Mouse (Mus musculus) layer of hippocampus, postnatal 36 days (tissue): ENCODE data around the gene Ifitm10. TPM values are rescaled to one million over a fixed set of nuclear protein-coding genes. Genes with fewer than 3 reads are reported as not detected.
"Not testable (repeated sequence)": the region's sequence is repeated elsewhere in the genome, so short reads cannot be mapped to it uniquely, and the experiment has no call there.

Experiments
- DNase-seq, 2 experiments: peaks; one replicate each; pipeline ENCODE4 v3.0.0; 2022
- total RNA-seq, 2 experiments: library from RNA; stranded (reverse); gene quantifications; 2 replicates each; pipeline ENCODE4 v1.2.3; 2021

Gene Ifitm10
- total RNA-seq, 2 experiments from 2014 or later = 34.2 to 35.7 TPM

DNA sequence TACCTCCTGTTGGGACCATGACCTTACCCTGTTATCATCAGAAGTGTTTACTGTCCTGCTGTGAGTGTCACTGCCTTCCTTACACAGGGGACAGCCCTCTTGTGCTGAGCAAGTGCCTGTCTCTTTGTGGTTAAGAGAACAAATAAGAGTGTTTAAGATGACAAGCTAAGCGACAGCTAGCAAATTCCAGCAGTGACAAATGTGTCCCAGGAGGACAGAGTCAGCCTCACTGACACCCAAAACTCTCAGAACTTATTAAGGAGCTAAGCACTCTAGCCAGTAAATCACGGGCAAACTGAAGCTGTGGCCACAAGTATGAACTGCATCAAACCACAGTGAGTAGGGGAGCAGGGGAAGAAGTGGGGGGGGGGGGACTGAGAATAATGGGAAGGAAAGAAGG is 52.6 kb downstream of the Ifitm10 start:
- no peak for DNase-seq

GRCm38 (mm10) chr7:142319124-142319523 is 54.4 kb downstream of the Ifitm10 start:
- no peak for DNase-seq

- DNase-seq = no peak
These were observed 56.3 kb downstream of the Ifitm10 start for GRCm38 (mm10) chr7:142317216-142317615.

- DNase-seq = peak in 1 of 2 experiments; percentile 43
These were observed 57.0 kb downstream of the Ifitm10 start for GRCm38 (mm10) chr7:142316558-142316957.

- DNase-seq = no peak
These were observed 58.8 kb downstream of the Ifitm10 start for GRCm38 (mm10) chr7:142314600-142315285.

- DNase-seq = not testable (repeated sequence)
These were observed 69.6 kb downstream of the Ifitm10 start for GRCm38 (mm10) chr7:142303929-142304328.

DNA sequence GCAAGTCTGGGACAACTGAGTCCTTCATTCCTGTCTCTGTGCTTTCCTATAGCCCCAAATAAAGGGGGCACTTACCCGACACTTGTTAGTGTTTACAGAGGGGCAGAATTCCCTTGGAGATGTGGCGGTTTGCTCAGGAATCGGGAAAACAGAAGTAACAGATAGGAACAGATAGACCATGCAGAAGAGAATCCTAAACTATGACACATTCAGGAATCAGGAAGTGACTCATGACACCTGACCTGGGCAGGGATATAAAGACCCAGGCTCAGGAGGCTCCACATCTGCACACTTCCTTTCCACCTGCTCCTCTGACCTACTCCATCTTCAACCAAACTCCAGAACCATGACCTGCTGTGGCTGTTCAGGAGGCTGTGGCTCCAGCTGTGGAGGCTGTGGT is 70.3 kb downstream of the Ifitm10 start, which contains the start of gene Krtap5-4:
TSS of gene Krtap5-4 (plus strand) at position 301 of the 400 bp plus-strand sequence.
- no peak for DNase-seq

- DNase-seq = not testable (repeated sequence)
These were observed 76.5 kb downstream of the Ifitm10 start, which contains the start of gene Krtap5-1 for GRCm38 (mm10) chr7:142297018-142297417. Krtap5-1 (minus strand) TSS chr7:142297118.

GRCm38 (mm10) chr7:142296108-142296507 is 77.4 kb downstream of the Ifitm10 start:
- DNase-seq = not testable (repeated sequence)

DNA sequence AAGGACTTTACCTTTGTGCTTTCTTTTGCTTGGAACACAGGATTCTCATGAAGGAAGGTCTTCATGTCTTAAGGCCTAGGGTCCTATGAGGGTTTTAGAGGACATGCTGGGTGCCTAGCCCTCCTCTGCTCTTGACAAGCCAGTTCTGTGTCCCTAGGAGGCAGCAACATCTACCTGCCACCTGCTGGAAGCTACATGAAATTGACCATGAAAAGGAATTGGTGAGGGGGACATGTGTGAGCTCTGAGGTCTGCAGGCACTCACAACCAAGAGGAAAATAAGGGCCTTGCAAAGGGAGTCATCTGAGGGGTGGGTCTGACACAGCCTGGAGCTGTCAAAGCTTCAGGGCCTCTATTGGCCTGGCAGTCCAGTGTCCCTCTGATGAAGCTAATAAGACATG is 78.1 kb downstream of the Ifitm10 start:
- DNase-seq = no peak

GRCm38 (mm10) chr7:142293851-142294250 is 79.7 kb downstream of the Ifitm10 start:
- DNase-seq = peak in 1 of 2 experiments; percentile 8

DNA sequence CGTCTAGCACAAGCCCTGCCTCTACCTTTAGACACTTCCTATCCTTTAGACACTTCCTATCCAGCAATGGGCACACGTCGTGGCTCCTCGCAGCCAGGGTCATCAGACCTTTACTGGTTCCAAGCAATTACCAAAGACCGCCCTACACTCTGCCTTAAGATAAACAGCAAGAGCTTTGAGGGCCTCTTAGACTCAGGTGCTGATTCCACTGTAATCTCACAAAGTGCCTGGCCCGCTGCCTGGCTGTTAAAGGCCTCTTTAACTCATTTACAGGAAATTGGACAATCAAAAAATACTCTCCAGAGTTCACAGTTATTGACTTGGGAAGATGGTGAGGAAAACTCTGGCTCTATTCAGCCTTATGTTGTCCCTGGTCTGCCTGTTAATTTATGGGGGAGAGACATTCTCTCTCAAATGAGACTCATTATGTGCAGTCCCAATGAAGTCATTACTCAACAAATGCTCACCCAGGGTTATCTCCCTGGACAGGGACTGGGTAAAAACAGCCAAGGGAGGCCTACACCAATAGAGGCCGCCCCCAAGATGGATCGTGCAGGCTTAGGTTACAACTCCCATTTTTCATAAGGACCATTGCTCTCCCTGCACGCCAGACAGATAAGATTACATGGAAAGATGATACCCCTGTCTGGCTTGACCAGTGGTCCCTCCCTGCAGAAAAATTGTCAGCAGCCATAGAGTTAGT is 87.5 kb downstream of the Ifitm10 start:
- DNase-seq = not testable (repeated sequence)

DNA sequence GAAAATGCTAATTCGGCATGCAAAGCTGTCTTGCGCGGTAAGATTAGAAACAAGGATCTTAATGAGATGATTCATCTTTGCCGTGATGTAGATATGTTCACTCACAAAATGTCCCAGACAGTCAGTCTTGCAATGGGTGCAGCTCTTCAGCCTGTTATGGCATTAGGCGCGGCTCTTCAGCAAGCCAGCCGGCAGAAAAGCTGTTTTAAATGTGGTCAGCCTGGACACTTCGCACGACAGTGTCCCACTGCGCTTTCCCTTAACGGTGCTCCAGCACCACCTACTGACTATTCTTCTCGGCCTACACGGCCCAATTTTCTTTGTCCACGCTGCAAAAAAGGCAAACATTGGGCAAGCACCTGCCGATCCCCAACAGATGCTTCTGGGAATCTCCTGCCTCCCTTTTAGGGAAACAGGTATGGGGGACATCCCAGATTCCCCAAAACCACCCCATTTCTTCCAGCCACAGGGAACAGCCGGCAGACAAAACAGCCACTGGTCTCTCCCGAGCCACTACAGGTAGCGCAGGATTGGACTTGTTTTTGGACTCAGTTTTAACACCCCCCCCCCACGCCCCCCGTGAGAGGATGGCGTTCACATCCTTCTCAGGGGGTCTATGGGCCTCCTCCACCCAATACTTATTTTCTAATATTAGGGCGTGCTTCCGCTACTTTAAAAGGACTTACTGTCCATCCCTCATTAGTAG is 88.3 kb downstream of the Ifitm10 start:
- peak; percentile 2 to 8 for DNase-seq

- DNase-seq = peak; percentile 85 to 88
These were observed 88.9 kb downstream of the Ifitm10 start for GRCm38 (mm10) chr7:142284615-142285080.

DNA sequence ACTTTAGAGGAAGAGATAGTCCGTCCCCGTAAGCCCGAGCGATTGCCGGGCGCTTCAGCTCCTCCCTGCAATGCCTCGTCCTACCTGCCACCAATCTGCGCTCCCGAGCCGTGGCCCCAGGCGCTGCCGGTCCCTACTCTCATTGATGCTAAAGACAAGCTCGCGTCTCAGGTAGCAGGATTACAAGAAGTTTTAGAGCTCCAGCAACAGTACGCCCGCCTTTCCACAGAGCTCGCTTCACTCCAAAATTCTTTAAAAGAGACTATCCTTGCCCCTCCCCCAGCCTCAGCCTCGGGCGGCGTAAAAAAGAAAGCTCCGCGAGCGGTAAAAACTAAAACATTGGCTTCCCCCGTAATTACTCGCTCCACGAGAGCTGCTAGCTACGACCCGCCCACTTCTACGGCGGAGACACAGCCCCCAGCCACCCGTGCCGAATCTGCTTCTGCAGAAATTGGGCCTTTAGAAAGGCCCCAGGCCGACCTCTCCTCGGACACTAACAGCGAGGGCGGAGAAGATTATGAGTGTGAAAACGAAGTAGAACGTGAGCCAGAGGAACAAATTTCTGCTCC is 89.4 kb downstream of the Ifitm10 start:
- peak; percentile 36 to 43 for DNase-seq

- not testable (repeated sequence) for DNase-seq
These were observed 90.7 kb downstream of the Ifitm10 start for GRCm38 (mm10) chr7:142282847-142283246.

- DNase-seq = not testable (repeated sequence)
These were observed 94.3 kb downstream of the Ifitm10 start for GRCm38 (mm10) chr7:142279291-142279690.

DNA sequence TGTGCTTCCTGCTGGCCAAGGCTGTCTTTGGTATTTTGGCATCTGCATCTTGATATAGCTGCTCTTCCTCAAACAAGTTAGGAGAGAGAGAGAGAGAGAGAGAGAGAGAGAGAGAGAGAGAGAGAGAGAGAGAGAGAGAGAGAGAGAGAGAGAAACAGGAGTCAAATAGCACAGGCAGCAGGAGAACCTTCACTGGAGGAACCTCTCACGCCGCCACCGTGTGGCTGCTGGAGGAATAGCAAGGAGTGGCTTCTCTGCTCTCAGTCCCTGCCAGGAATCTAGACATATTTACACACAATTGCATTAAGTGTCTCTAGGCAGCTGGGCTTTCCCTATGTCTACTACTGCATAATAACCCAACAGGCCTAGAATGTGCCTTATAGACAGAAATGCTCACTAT is 95.4 kb downstream of the Ifitm10 start:
- DNase-seq = peak; percentile 52 to 58
